Mouse (Mus musculus): ENCODE results near the gene Ankrd27. TPM values are rescaled to one million over a fixed set of nuclear protein-coding genes. Genes with fewer than 3 reads are reported as not detected.

Gene Ankrd27
- polyA plus RNA-seq, 1 experiment from 2014 or later, result 12.4 TPM

DNA sequence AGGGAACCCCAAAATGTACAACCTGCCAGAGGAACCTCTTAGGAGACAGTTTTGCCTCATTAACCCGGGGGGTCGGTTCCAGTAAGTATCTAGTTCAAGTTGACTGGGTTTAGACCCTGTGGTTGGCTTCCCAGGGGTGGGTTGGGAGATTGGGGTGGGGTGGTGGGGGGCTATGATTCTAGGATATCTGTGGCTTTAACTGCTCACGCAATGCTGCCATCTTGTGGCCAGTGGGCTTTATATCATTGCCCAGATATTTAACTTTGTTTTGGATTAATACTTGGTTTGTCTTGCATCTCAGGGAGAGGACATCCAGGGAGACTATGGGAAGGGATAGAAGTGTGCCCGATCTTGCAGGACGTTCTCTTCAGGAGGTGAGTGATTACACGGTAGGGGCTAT lies 50.2 kb downstream of the Ankrd27 start:
- Histone ChIP-seq H3K36me3 (ENCODE audit: inconsistent target) (peaks cover 47% of the 10 kb centered on the region), H3K27ac (no peak overlapping the region), H3K79me2 (ENCODE audit: inconsistent target) (no peaks in the 10 kb centered on the region), H3K4me3 (ENCODE audit: inconsistent target) (no peak overlapping the region)
- 68% methylated on average over 6 of the region's 6 CpGs for WGBS (ENCODE audit: missing documents)

GRCm38 (mm10) chr7:35636874-35637273 lies 50.8 kb downstream of the Ankrd27 start:
- H3K36me3 ChIP-seq (ENCODE audit: inconsistent target), result peaks cover 52% of the 10 kb centered on the region
- WGBS (ENCODE audit: missing documents), result over 99% methylated on average over 9 of the region's 9 CpGs

GRCm38 (mm10) chr7:35640072-35640471 lies 54.0 kb downstream of the Ankrd27 start:
- H3K27ac ChIP-seq, result no peak overlapping the region
- peaks cover 56% of the 10 kb centered on the region for H3K36me3 ChIP-seq (ENCODE audit: inconsistent target)
- WGBS (ENCODE audit: missing documents), result 94% methylated on average over 6 of the region's 6 CpGs
- no peak overlapping the region for H3K4me3 ChIP-seq (ENCODE audit: inconsistent target)
- H3K79me2 ChIP-seq (ENCODE audit: inconsistent target), result no peaks in the 10 kb centered on the region

More at GRCm38 (mm10) chr7:35636874-35637273, 50.8 kb downstream of the Ankrd27 start:
- no peak overlapping the region for H3K27ac ChIP-seq
- H3K79me2 ChIP-seq (ENCODE audit: inconsistent target), result no peaks in the 10 kb centered on the region
- H3K4me3 ChIP-seq (ENCODE audit: inconsistent target), result no peak overlapping the region

DNA sequence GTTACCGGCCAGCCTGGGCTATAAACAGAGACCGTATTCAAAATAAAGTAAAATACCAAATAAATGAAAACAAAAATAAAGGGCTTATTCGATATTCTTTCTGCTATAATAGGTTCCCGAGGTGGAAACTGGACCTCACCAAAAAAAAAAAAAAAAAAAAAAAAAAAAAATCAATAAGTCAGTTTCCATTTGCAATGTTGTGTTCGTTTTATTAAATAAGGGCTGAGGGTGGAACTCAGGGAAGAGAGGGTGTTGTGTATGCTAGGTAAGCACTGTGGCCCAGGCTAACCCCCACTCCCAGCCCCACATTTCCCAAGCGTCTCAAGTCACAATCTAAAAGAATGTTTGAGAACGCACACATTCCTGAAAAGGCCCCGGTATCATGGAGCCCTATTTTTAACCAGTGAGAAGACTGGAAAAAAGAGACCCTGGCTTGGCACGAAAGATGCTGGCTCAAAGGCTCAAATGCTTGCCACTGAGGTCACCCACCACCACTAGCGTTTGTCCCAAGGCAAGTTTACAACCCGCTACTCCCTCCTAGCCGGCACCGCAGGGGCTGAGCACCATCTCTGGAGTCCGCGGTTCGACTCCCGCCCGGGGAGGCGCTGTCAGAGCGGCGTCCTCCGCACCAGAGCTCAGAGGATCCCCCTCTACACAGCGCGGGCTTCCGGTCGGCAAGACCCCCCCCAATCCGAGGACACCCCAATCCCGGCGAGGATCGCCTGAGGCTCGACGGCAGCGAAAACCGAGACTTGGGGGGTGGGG lies 60.5 kb downstream of the Ankrd27 start:
- Histone ChIP-seq H3K36me3 (ENCODE audit: inconsistent target) (peaks cover 13% of the 10 kb centered on the region; the same call in 1 of the 2 replicates), H3K79me2 (ENCODE audit: inconsistent target) (no peaks in the 10 kb centered on the region), H3K4me3 (ENCODE audit: inconsistent target) (peak overlapping the region; percentile 41), H3K27ac (no peak overlapping the region)
- 17% methylated on average over 34 of the region's 34 CpGs for WGBS (ENCODE audit: missing documents)

- H3K27ac ChIP-seq, result no peak within 1 kb of the TSS
- no peaks in the 10 kb centered on the region for H3K79me2 ChIP-seq (ENCODE audit: inconsistent target)
- peak within 1 kb of the TSS; percentile 41 for H3K4me3 ChIP-seq (ENCODE audit: inconsistent target)
- H3K36me3 ChIP-seq (ENCODE audit: inconsistent target), result peaks cover 10% of the 10 kb centered on the region; the same call in 1 of the 2 replicates
- under 1% methylated on average over 42 of the region's 64 CpGs for WGBS (ENCODE audit: missing documents)
These were observed 61.2 kb downstream of the Ankrd27 start, which contains the start of gene Pdcd5 for GRCm38 (mm10) chr7:35647101-35647698. TSS of gene Pdcd5 (minus strand) at chr7:35647521.

DNA sequence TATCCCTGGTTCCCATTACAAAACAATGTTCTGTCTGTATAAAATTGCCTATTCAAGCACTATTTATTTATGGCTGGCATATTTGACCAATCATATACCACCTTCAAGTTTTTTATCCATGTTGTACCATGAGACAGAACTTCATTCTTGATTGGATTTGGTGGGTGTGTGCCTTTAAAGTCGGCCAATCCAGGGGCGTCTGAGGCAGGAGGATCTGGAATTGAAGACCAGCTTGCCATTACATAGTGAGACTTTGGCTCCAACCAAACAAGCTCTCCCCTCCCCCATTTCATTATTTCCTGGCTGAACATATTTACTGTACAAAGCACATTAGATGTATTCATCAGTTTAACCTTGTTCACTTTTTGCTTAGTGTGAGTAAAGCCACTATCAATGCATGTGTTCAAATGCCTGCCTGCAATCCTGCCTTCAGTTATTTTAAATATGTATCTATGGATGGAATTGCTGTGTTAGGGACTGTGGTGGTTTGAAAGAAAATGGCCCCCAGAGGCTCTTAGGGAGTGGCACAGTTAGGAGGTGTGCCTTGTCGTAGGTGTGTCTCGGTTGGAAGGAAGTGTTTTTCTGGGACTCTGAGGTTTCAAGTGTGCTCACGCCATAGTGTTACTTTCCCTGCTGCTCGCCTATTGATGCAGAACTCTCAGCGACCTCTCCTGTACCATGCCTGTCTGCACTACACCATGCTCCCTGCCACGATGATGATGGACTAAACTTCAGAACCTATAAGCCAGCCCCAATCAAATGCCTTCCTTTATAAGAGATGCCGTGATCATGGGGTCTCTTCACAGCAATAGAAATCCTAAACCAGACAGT lies 62.4 kb downstream of the Ankrd27 start:
- Histone ChIP-seq H3K27ac (no peak overlapping the region), H3K79me2 (ENCODE audit: inconsistent target) (no peaks in the 10 kb centered on the region), H3K36me3 (ENCODE audit: inconsistent target) (peaks cover 3% of the 10 kb centered on the region; the same call in 1 of the 2 replicates), H3K4me3 (ENCODE audit: inconsistent target) (no peak overlapping the region)
- WGBS (ENCODE audit: missing documents), result 77% methylated on average over 9 of the region's 9 CpGs

DNA sequence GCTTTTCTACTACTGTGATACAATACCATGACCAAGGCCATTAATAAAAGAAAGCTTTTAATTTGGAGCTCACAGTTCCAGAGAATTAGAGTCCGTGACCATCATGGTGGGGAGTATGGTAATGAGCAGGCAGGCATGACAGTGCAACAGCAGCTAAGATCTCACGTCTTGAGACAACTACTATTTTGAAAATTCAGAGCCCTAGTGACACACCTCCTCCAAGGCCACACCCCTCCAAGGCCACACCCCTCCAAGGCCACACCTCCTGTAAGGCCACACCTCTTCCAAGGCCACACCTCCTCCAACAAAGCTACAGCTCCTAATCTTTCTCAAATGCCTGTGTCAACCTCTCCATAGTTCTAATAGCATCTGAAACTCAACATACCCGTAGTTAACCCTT lies 63.0 kb downstream of the Ankrd27 start:
- H3K36me3 ChIP-seq (ENCODE audit: inconsistent target), result no peaks in the 10 kb centered on the region
- H3K27ac ChIP-seq, result no peak overlapping the region
- H3K79me2 ChIP-seq (ENCODE audit: inconsistent target), result no peaks in the 10 kb centered on the region
- 43% methylated on average over 3 of the region's 3 CpGs for WGBS (ENCODE audit: missing documents)
- H3K4me3 ChIP-seq (ENCODE audit: inconsistent target), result no peak overlapping the region

GRCm38 (mm10) chr7:35650716-35651410 lies 64.8 kb downstream of the Ankrd27 start:
- Histone ChIP-seq H3K27ac (no peak overlapping the region), H3K36me3 (ENCODE audit: inconsistent target) (no peaks in the 10 kb centered on the region), H3K79me2 (ENCODE audit: inconsistent target) (no peaks in the 10 kb centered on the region), H3K4me3 (ENCODE audit: inconsistent target) (no peak overlapping the region)
- WGBS (ENCODE audit: missing documents), result 91% methylated on average over 11 of the region's 11 CpGs

DNA sequence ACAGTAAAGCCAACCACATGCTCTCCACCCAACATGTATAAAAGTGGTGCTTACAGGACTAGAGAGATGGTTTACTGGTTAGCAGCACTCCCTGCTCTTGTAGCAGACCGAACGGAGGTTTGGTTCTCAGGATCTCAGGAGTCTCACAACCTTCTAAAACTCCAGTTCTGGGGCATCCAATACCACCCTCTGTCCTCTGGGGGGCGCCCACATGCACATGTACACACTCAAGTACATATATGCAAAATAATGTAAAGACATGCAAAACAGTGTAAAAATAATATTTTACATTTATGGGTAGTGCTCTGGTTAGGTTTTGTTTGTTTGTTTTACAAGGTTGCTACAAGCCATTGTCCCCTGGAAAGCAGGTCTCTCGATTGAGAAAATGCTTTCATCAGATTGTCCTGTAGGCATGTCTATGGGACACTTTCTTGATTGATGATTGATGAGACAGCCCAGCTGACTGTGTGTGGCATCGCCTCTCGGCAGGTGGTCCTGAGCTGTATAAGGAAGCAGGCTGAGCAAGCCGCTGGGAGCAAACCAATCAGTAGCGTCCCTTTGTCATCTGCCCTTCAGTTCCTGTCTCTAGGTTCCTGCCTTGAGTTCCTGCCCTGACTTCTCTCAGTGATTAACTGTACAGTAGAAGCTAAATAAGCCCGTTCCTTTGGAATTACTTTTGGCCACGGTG lies 65.7 kb downstream of the Ankrd27 start:
- no peaks in the 10 kb centered on the region for H3K36me3 ChIP-seq (ENCODE audit: inconsistent target)
- WGBS (ENCODE audit: missing documents), result 85% methylated on average over 10 of the region's 10 CpGs
- H3K79me2 ChIP-seq (ENCODE audit: inconsistent target), result no peaks in the 10 kb centered on the region
- no peak overlapping the region for H3K4me3 ChIP-seq (ENCODE audit: inconsistent target)
- no peak overlapping the region for H3K27ac ChIP-seq

GRCm38 (mm10) chr7:35657829-35658228 lies 71.8 kb downstream of the Ankrd27 start:
- Histone ChIP-seq H3K36me3 (ENCODE audit: inconsistent target) (no peaks in the 10 kb centered on the region), H3K27ac (no peak overlapping the region), H3K4me3 (ENCODE audit: inconsistent target) (no peak overlapping the region), H3K79me2 (ENCODE audit: inconsistent target) (no peaks in the 10 kb centered on the region)
- WGBS (ENCODE audit: missing documents), result 67% methylated on average over 6 of the region's 6 CpGs

GRCm38 (mm10) chr7:35659173-35659572 lies 73.1 kb downstream of the Ankrd27 start:
- WGBS (ENCODE audit: missing documents), result 63% methylated on average over 3 of the region's 3 CpGs
- no peak overlapping the region for H3K27ac ChIP-seq
- no peaks in the 10 kb centered on the region for H3K36me3 ChIP-seq (ENCODE audit: inconsistent target)
- H3K79me2 ChIP-seq (ENCODE audit: inconsistent target), result no peaks in the 10 kb centered on the region
- no peak overlapping the region for H3K4me3 ChIP-seq (ENCODE audit: inconsistent target)

DNA sequence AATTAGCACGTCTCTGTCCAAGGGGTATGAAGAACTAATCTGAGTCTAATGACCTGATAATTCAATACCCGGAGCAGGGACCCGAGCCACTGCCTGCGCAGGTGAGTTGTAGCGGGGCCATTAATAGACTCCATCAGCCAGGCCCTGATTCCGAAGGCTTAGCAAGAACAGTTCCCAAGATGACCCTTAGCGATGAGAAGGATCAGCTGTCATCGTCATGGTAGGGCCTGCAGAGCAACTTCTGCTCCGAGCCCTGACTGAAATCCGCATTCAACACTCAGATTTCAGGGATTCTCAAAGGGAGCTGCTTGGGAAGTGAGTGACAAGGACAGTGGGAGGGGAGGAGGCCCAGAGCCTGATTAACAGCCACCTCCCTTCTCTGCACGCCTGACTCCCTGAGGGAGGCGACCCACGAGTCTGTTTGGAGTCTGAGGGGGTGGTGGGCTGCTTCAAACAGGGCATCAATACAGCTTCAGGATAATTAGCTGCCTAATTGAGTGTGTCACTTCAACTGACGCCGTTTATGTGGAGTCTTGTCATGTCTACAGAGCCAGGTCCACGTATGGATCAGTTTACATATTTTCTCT lies 77.8 kb downstream of the Ankrd27 start:
- Histone ChIP-seq H3K27ac (no peak overlapping the region), H3K4me3 (ENCODE audit: inconsistent target) (no peak overlapping the region), H3K36me3 (ENCODE audit: inconsistent target) (no peaks in the 10 kb centered on the region), H3K79me2 (ENCODE audit: inconsistent target) (no peaks in the 10 kb centered on the region)
- 91% methylated on average over 16 of the region's 16 CpGs for WGBS (ENCODE audit: missing documents)
